Mouse (Mus musculus): ENCODE measurements around the gene Cnot2.
"Not testable (repeated sequence)": the region's sequence is repeated elsewhere in the genome, so short reads cannot be mapped to it uniquely, and the experiment has no call there.

The Cnot2 gene
- long read RNA-seq, experiment 1, transcript Cnot2-203 (16 exons, 2,800 nt): major isoform, 35 of 78 reads
- long read RNA-seq, experiment 1, partial matches to known transcripts: 10 of 78 reads
- long read RNA-seq, experiment 1, other reads (novel, unspliced or antisense): 29 of 78 reads
- long read RNA-seq, experiment 2, transcript Cnot2-203 (16 exons, 2,800 nt): major isoform, 26 of 77 reads
- long read RNA-seq, experiment 2, partial matches to known transcripts: 11 of 77 reads
- long read RNA-seq, experiment 2, other reads (novel, unspliced or antisense): 34 of 77 reads

GRCm38 (mm10) chr10:116581369-116581718 is at the start of gene Cnot2:
Gene Cnot2 (minus strand): TSS chr10:116581511.
- intact Hi-C loops (cut with DNase I): loop anchor here (10.0 kb wide), 1 partner anchor 247 kb away; no protein-coding TSS in a partner anchor

- intact Hi-C loops (cut with DNase I): no loop called here
These were observed 47.6 kb upstream of the Cnot2 start for GRCm38 (mm10) chr10:116628926-116629325.

DNA sequence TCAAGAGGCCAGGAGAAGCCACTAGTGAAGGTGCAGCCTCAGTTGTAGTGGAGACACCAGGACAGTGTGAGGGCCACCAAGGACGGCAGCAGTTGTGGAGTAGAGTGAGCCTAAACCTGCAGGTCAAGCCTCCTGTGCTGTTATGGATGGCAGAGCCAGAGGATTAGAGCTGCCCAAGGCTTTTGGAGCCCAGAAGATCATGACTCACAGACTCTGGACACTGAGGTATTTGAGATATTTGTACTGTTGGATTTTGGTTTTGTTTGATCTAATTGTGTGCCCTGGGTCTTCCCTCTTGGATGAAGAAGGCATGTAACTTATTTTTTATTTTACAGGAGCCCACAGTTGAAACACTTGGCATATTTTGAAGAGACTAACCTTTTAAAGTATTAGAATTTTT is 44.7 kb upstream of the Cnot2 start:
- intact Hi-C loops (cut with DNase I): no loop called here

GRCm38 (mm10) chr10:116613250-116613649 is 31.9 kb upstream of the Cnot2 start:
- intact Hi-C loops (cut with DNase I): not testable (repeated sequence)

GRCm38 (mm10) chr10:116604905-116605162 is 23.5 kb upstream of the Cnot2 start:
- intact Hi-C loops (cut with DNase I): no loop called here

DNA sequence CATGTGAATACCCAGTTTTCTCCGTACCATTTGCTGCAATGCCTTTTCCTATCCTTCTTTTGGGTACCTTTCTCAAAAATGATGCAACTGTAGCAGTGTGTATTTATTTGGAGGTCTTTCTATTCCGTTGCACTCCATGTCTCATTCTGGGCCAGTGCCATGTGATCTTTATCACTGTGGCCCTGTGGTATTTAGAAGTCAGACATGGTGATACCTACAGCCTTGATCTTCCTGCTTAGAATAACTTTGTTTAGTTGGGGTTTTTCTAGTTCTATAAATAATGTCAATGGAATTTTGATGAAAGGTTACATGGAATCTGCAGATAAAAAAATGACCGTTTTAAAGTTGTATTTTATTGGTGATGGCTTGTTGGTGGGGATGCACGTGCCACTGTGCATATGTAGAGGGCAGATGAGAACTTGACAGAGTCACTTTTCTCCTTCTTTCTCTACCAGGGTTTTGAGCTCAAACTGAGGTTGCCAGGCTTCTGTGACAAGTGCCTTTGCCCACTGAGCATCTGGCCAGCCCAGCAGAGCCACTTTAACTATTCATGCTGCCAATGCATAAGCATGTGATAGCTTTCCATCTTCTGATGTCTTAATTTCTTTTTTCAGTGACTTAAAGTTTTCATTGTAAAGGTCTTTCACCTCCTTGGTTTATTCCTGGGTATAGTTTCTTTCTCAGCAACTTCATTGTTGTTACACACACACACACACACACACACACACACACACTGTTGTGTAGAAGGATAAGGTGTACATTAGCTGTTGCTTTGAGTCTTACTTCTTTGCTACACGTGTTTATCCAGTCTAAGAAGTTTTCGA is 23.0 kb upstream of the Cnot2 start:
- intact Hi-C loops (cut with DNase I): no loop called here

- intact Hi-C loops (cut with DNase I): no loop called here
These were observed 17.9 kb upstream of the Cnot2 start for GRCm38 (mm10) chr10:116599056-116599850.

DNA sequence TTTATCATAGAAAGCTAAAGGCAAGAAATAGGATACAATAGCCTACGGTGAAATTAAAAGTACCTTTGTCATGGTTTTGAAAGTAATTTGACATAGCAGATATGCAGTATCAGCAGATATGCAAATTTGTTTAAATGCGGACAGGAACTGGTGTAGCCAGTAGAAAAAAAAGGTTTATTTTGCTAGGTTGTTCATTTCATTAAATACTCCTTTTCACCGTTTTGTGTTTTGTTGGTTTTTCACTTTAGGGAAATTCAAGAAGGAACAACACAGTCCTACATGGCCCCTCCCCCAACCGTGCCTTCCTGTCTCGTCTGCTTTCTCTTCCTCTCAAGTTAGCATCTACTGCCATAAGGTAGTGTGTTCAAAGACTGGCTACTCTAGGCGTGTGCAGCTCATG is 1.4 kb upstream of the Cnot2 start:
- intact Hi-C loops (cut with DNase I): loop anchor here (10.0 kb wide), 1 partner anchor 248 kb away; no protein-coding TSS in a partner anchor

DNA sequence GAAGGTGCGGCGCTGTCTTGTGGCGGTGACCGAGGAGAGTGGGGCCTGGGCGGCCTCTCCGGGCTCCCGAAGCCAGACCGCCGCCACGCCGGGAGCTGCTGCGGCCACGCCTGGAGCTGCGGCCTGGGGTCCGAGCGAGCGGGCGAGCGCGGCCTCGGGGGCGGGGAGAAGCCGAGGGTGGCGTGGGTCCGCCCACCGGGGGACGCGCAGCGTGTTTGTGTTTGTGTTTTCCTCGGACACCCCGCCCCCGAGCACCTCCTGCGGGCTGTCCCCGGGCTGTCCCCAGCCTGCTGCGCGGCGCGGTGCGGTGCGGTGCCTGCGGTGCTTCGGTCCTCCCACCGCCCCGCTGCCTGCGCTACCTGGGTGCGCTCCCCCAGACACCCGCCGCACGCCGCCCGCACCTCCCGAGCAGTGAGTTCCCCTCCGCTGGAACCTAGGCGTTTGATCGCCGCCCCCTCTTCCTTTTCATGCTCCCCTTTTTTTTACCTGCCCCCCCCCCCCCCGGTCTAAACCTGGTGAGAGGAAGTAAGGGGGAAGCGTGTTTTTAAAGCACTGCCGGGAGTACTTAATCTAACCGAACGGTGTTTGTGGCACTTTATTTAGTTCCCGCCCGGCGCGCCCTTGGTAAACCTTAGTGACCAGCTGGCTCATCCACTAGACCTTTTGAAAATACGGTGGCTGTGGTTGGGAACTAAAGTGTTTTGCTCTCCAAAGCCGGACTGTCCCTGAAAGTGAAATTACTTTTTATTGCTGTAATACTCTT is 589 bp upstream of the Cnot2 start:
- intact Hi-C loops (cut with DNase I): loop anchor here (10.0 kb wide), 1 partner anchor 247 kb away; no protein-coding TSS in a partner anchor

GRCm38 (mm10) chr10:116580591-116581358 is 536 bp downstream of the Cnot2 start:
- intact Hi-C loops (cut with DNase I): loop anchor here (10.0 kb wide), 1 partner anchor 246 kb away; no protein-coding TSS in a partner anchor

DNA sequence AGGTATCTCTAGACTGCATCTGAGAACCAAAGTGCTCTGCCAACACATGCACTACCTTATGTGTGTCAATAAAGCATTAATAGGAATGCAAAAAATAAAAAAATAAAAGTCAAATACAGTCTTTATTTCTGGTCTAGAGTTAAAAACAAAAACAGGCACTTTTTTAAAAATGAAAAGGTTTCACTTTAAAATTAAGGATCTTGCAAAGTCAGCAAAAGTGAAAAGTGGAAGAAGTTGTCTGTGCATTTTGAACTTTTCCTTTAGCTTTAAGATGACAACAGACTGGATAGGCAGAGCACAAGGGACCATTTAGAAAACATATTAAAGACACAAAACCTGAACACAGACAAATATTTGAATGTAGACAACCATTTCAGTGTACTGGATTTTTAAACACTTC is 1.8 kb downstream of the Cnot2 start:
- intact Hi-C loops (cut with DNase I): no loop called here

GRCm38 (mm10) chr10:116578375-116578774 is 2.9 kb downstream of the Cnot2 start:
- intact Hi-C loops (cut with DNase I): no loop called here

DNA sequence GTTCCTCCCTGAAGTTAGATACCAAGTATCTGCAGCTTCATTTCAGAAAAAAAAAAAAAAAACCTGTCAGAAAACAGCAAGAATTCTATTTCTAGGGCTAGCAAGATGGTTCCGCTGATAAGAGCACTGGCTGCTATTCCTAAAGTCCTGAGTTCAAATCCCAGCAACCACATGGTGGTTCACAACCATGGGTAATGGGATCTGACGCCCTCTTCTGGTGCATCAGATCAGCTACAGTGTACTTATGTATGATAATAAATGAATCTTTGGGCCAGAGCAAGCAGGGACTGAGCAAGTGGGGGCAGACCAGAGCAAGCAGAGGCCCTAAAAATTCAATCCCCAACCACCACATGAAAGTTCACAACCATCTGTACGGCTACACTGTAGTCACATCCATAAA is 4.1 kb downstream of the Cnot2 start:
- intact Hi-C loops (cut with DNase I): no loop called here

GRCm38 (mm10) chr10:116576071-116576470 is 5.2 kb downstream of the Cnot2 start:
- intact Hi-C loops (cut with DNase I): not testable (repeated sequence)

- intact Hi-C loops (cut with DNase I): no loop called here
These were observed 10.8 kb downstream of the Cnot2 start for GRCm38 (mm10) chr10:116570526-116570925.

- intact Hi-C loops (cut with DNase I): no loop called here
These were observed 12.8 kb downstream of the Cnot2 start for GRCm38 (mm10) chr10:116568539-116568938.

- intact Hi-C loops (cut with DNase I): no loop called here
These were observed 13.6 kb downstream of the Cnot2 start for GRCm38 (mm10) chr10:116567491-116568405.

- intact Hi-C loops (cut with DNase I): not testable (repeated sequence)
These were observed 14.8 kb downstream of the Cnot2 start for GRCm38 (mm10) chr10:116566492-116566891.

Data from adrenal gland (tissue).